Mouse (Mus musculus): ENCODE results near the gene Kif27.

The Kif27 gene

GRCm38 (mm10) chr13:58276256-58276655 is 82.7 kb downstream of the Kif27 start:
- DNase-seq (ENCODE audit: low spot score), result no peak

GRCm38 (mm10) chr13:58275599-58275998 is 83.3 kb downstream of the Kif27 start, which contains the start of gene Gkap1:
Gene Gkap1 (minus strand): TSS chr13:58275699.
- no peak for DNase-seq (ENCODE audit: low spot score)

GRCm38 (mm10) chr13:58275076-58275475 is 83.8 kb downstream of the Kif27 start:
- DNase-seq (ENCODE audit: low spot score), result no peak

GRCm38 (mm10) chr13:58274259-58274991 is 84.5 kb downstream of the Kif27 start:
- peak; percentile 88 for DNase-seq (ENCODE audit: low spot score)

DNA sequence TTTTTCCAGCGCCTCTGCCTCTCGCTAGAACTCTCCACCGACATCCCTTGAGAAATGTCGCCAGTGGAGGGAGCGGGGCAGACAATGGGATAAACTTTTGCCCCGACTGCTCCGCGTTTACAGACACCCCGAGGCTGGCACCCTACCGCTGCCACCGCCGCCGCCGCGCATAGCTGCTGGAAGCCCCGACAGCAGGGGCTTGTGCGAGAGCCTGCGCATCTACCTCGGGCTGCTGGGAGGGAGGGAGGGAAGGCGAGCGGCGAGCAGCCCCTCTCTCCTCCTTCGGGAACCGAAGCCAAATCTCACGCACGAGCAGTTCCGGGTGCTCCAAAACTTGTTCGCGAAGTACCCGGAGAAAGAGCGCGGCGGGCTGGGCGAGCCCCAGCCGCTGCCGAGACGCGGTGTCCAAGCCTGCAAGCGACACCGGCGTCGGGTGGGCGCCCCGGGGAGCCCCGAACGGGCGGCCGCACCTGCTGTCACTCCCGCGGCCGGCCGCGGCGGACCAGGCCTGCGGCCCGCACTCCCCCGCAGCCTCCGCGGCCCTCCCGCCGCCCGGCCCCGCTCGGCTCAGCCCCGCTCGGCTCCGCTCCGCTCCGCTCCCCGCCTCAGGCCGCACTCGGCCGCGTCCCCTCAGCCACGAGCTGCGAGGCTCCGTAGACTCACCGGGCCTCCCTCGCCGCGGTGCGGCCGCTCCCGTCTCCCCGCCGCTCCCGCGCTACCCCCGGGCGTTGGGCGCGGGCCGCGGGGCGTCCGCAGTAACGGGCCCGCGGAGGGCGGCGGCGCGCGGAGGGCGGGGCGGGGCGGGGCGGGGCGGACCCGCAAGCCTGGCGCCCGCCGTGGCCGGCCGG is 85.3 kb downstream of the Kif27 start:
- DNase-seq (ENCODE audit: low spot score), result peak; percentile 66

DNA sequence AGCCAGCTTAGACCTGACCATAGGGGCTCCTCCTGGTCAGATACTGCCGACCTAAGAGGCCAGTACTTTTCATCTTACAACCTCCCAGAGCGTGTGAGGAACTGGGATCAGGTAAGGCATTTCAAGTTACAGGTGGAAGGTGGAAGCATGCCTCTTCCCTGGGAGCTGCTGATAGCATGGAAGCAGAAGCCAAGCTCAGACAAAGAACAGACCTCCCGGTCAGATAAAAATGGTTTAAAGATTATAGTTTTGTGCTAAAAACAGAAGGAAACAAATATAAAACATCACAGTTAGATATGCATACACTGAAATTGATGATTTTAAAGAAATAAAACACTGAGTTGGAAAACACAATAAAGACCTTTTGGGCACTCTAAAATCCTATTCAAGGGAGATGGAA is 92.1 kb downstream of the Kif27 start:
- DNase-seq (ENCODE audit: low spot score), result no peak

- no peak for DNase-seq (ENCODE audit: low spot score)
Observed at GRCm38 (mm10) chr13:58263546-58263945, 95.4 kb downstream of the Kif27 start.

- no peak for DNase-seq (ENCODE audit: low spot score)
Observed at GRCm38 (mm10) chr13:58261674-58262073, 97.2 kb downstream of the Kif27 start.

DNA sequence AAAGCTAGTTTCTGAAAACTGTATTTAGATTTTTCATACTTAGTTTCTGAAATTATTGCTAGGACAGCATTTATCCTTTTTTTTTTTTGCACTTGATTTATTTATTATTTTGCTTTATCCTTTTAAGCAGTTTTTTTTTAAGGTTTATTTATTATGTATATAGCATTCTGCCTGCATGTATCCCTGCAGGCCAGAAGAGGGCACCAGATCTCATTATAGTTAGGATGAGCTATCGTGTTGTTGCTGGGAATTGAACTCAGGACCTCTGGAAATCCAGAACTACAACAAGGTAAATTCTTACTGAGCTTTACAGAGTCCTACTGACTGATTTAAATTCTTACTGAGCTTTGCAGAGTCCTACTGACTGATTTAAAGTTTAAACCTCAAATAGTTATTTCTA is 105.7 kb downstream of the Kif27 start:
- no peak for DNase-seq (ENCODE audit: low spot score)

DNA sequence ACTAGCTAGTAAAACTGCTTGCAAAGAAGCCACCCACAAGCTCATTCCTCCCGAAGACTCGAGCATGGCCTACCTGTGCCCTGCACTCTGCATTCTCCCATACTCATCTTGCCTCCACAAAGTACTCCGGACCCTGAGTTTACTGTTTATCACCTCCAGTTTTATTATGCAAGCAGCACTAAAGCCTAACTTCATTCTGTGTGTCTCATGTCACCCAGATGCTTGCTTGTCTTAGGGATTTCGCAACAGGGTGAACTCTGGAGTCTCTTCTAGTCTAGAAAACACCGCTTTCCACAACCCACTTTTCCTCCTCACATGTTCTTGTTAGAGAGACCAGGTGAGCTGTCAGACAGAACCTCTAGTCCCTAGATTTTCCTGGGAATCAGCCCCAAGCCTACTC is 110.0 kb downstream of the Kif27 start:
- DNase-seq (ENCODE audit: low spot score), result peak; percentile 56
